Mouse (Mus musculus) CH12.LX (cell line): ENCODE measurements around the gene Tomm6.

Source experiments
- CTCF ChIP-seq, 2 experiments: IDR thresholded peaks in 1 of 2; conservative IDR thresholded peaks in 1 of 2; 2 replicates each; pipeline ENCODE4 v1.5.1; 2011 to 2012; ENCODE audit warnings: low read depth in 2 of 2, low read length in 2 of 2, improper control_type of control experiment in 1 of 2, inconsistent platforms in 1 of 2, mild to moderate bottlenecking in 1 of 2, moderate library complexity in 1 of 2
- EP300 ChIP-seq: IDR thresholded peaks from 2 replicates; pipeline ENCODE4 v1.6.1; 2011; ENCODE audit warnings: low read length, improper control_type of control experiment
- ETS1 ChIP-seq: conservative IDR thresholded peaks from 2 replicates; pipeline ENCODE4 v1.6.1; 2012; ENCODE audit warnings: low read depth, mild to moderate bottlenecking, inconsistent platforms, low read length, improper control_type of control experiment, moderate library complexity
- KAT2A ChIP-seq: IDR thresholded peaks from 2 replicates; pipeline ENCODE4 v1.6.1; 2012; ENCODE audit warnings: low read length, improper control_type of control experiment, inconsistent platforms; ENCODE audit not compliant: insufficient replicate concordance
- MXI1 ChIP-seq: IDR thresholded peaks from 2 replicates; pipeline ENCODE4 v1.6.1; 2011; ENCODE audit warnings: mild to moderate bottlenecking, low read depth, low read length, improper control_type of control experiment
- NRF1 ChIP-seq: IDR thresholded peaks from 2 replicates; pipeline ENCODE4 v1.6.1; 2014; ENCODE audit warnings: low read depth, mild to moderate bottlenecking, inconsistent platforms, low read length, improper control_type of control experiment, moderate library complexity
- POLR2A ChIP-seq: IDR thresholded peaks from 2 replicates; pipeline ENCODE4 v1.6.1; 2011; ENCODE audit warnings: low read depth, mild to moderate bottlenecking, improper control_type of control experiment, low read length
- POLR2AphosphoS2 ChIP-seq: IDR thresholded peaks from 2 replicates; pipeline ENCODE4 v1.6.1; 2011; ENCODE audit warnings: low read depth, low read length, improper control_type of control experiment
- SMC3 ChIP-seq: IDR thresholded peaks from 2 replicates; pipeline ENCODE4 v1.6.1; 2011; ENCODE audit warnings: low read depth, low read length, improper control_type of control experiment
- ZC3H11A ChIP-seq: IDR thresholded peaks from 2 replicates; pipeline ENCODE4 v1.6.1; 2012; ENCODE audit warnings: low read depth, mild to moderate bottlenecking, inconsistent platforms, low read length, improper control_type of control experiment
- ZNF384 ChIP-seq: IDR thresholded peaks from 2 replicates; pipeline ENCODE4 v1.6.1; 2012; ENCODE audit warnings: low read depth, low read length, improper control_type of control experiment, inconsistent platforms

- TF ChIP-seq SMC3 (no peak), EP300 (no peak), ZC3H11A (no peak), KAT2A (no peak), POLR2AphosphoS2 (no peak), ETS1 (no peak), POLR2A (no peak), CTCF (conservative IDR thresholded peaks at IDR 0.05 in 1 of 2, IDR thresholded peaks at IDR 0.05 in 1 of 2; ENCODE audit: low read depth in 2 of 2, low read length in 2 of 2) (no peak), MXI1 (no peak), ZNF384 (no peak), NRF1 (no peak)
Observed at GRCm38 (mm10) chr17:47703556-47703955, 15.4 kb upstream of the Tomm6 start.
